Mouse (Mus musculus) left cerebral cortex, postnatal 14 days (tissue): ENCODE data around the gene Scn4b. TPM values are rescaled to one million over a fixed set of nuclear protein-coding genes. Genes with fewer than 3 reads are reported as not detected.

Experiments
- DNase-seq, 2 experiments: peaks; one replicate each; pipeline ENCODE4 v3.0.0; 2021 to 2022; ENCODE audit warnings: low spot score in 2 of 2, mixed read lengths in 1 of 2
- intact Hi-C: fragments of 180-260 bp; cut with DNase I; formaldehyde crosslinking; loops from one replicate; pipeline ENCODE4 v1.15.1; 2025
- long read RNA-seq, 2 experiments: library from polyadenylated mRNA; stranded (forward); transcript quantifications; one replicate each; pipeline ENCODE4 v2.0.0; 2021
- total RNA-seq, 2 experiments: library from RNA; stranded (reverse); gene quantifications; 2 replicates each; pipeline ENCODE4 v1.2.3; 2021

The Scn4b gene
- 10 to 100 TPM; 11.3 to 16.2 TPM for total RNA-seq
- long read RNA-seq, experiment 1, partial matches to known transcripts, result 0 of 5 reads
- long read RNA-seq, experiment 1, other reads (novel, unspliced or antisense), result 5 of 5 reads
- long read RNA-seq, experiment 2, full-length matches to known transcripts, result 1 of 1 reads
- long read RNA-seq, experiment 2, partial matches to known transcripts, result 0 of 1 reads
- long read RNA-seq, experiment 2, other reads (novel, unspliced or antisense), result 0 of 1 reads

- intact Hi-C loops, result no loop called here
- DNase-seq, result peak in 1 of 2 experiments; percentile 34
Observed at GRCm38 (mm10) chr9:45138191-45139032, at the start of gene Scn4b. Scn4b (plus strand) TSS chr9:45138395.

- intact Hi-C loops, result no loop called here
- no peak for DNase-seq
Observed at GRCm38 (mm10) chr9:45090811-45091210, 47.4 kb upstream of the Scn4b start.

GRCm38 (mm10) chr9:45092641-45093040 lies 45.6 kb upstream of the Scn4b start:
- intact Hi-C loops, result no loop called here
- DNase-seq, result no peak

GRCm38 (mm10) chr9:45095149-45095937 lies 42.9 kb upstream of the Scn4b start:
- intact Hi-C loops, result no loop called here
- DNase-seq, result no peak

- DNase-seq, result no peak
- intact Hi-C loops, result no loop called here
Observed at GRCm38 (mm10) chr9:45097877-45098276, 40.3 kb upstream of the Scn4b start.

GRCm38 (mm10) chr9:45098426-45098825 lies 39.8 kb upstream of the Scn4b start:
- no peak for DNase-seq
- intact Hi-C loops, result no loop called here

GRCm38 (mm10) chr9:45102528-45102927 lies 35.7 kb upstream of the Scn4b start:
- DNase-seq, result no peak
- intact Hi-C loops, result no loop called here

- intact Hi-C loops, result no loop called here
- DNase-seq, result no peak
Observed at GRCm38 (mm10) chr9:45103211-45103979, 34.8 kb upstream of the Scn4b start.

- intact Hi-C loops, result no loop called here
- no peak for DNase-seq
Observed at GRCm38 (mm10) chr9:45105596-45106374, 32.4 kb upstream of the Scn4b start.

- peak; percentile 58 to 76 for DNase-seq
- intact Hi-C loops, result loop anchor here (5.0 kb wide), 1 partner anchor 58 kb away; the partner anchor contains the start of gene Mpzl3
Observed at GRCm38 (mm10) chr9:45115706-45116105, 22.5 kb upstream of the Scn4b start.

- no peak for DNase-seq
- intact Hi-C loops, result loop anchor here (5.0 kb wide), 1 partner anchor 60 kb away; the partner anchor contains the start of gene Mpzl3
Observed at GRCm38 (mm10) chr9:45116819-45117218, 21.4 kb upstream of the Scn4b start.

GRCm38 (mm10) chr9:45117741-45118431 lies 20.3 kb upstream of the Scn4b start, which contains the start of gene Scn2b:
Scn2b (plus strand) TSS chr9:45117782.
- DNase-seq, result peak in 1 of 2 experiments; percentile 70
- intact Hi-C loops, result loop anchor here (5.0 kb wide), 1 partner anchor 61 kb away; the partner anchor contains the start of gene Mpzl3

- DNase-seq, result no peak
- intact Hi-C loops, result loop anchor here (5.0 kb wide), 1 partner anchor 61 kb away; the partner anchor contains the start of gene Mpzl3
Observed at GRCm38 (mm10) chr9:45118552-45118951, 19.6 kb upstream of the Scn4b start.

GRCm38 (mm10) chr9:45119316-45119953 lies 18.8 kb upstream of the Scn4b start:
- intact Hi-C loops, result loop anchor here (5.0 kb wide), 1 partner anchor 62 kb away; the partner anchor contains the start of gene Mpzl3
- no peak for DNase-seq

GRCm38 (mm10) chr9:45119954-45120530 lies 18.2 kb upstream of the Scn4b start:
- DNase-seq, result no peak
- intact Hi-C loops, result loop anchor here (5.0 kb wide), 1 partner anchor 63 kb away; the partner anchor contains the start of gene Mpzl3

GRCm38 (mm10) chr9:45120567-45120966 lies 17.6 kb upstream of the Scn4b start:
- intact Hi-C loops, result no loop called here
- no peak for DNase-seq

- peak in 1 of 2 experiments; percentile 33 for DNase-seq
- intact Hi-C loops, result no loop called here
Observed at GRCm38 (mm10) chr9:45121001-45121400, 17.2 kb upstream of the Scn4b start.
